Mouse (Mus musculus): ENCODE data around the gene Serpina1e.
"Not testable (repeated sequence)": the region's sequence is repeated elsewhere in the genome, so short reads cannot be mapped to it uniquely, and the experiment has no call there.

The Serpina1e gene

DNA sequence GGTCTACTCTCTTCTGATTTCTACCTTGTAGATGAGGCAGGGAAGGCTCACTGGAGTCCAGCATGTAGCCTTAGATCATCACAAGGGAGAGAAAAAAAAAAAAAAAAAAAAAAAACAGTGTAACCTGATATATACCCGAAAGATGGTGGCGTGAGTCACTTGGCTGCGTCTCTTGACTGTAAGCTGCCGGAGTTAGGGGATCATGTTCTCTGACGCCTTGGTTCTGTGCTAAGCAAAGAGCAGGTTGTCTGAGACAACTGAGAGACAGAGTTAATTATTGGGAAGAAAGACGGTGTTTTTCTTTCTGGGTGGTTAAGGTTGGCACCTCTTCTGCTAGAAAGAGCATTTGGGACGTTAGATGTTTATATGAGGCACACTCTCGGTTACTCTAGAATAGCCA is 4.1 kb upstream of the Serpina1e start:
- DNase-seq (ENCODE audit: low spot score), result no peak

DNA sequence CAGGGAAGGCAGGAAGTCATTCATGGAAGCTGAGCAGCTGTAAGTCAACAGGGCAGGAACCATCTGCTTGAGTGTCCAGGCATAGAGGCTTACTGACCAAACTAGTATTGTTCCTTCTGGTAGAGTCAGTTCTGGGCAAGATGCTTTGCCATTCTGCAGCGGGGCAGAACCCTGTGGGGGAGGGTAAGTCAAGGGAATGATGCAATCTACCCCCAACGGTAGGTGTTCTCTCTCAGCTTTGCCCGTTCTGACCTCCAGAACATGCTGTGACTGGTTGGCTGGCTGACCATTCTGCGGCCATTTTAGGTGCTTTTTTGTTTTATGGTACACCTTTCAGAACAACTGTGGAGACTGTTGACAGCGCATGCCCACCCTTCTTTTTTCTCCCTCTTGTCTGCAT is 3.6 kb upstream of the Serpina1e start:
- no peak for DNase-seq (ENCODE audit: low spot score)

DNA sequence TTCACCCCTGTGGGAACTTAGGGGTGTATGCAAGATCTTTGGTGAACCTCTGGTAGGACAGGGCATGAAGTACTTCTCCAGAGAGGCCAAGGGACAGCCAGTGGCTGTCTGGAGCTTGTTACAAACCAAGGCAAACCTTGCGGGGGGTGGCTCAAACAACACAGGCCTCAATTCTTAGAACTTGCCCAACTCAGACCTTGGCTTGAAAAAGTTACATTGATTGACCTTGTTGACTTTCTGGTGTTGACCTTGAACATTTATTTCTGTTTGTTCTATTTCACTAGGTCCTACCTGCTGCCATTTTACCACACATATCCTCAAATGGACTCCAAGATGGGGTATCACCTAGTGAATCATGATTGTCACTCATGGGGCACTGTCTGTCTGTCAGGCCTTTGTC is 2.9 kb upstream of the Serpina1e start:
- no peak for DNase-seq (ENCODE audit: low spot score)

DNA sequence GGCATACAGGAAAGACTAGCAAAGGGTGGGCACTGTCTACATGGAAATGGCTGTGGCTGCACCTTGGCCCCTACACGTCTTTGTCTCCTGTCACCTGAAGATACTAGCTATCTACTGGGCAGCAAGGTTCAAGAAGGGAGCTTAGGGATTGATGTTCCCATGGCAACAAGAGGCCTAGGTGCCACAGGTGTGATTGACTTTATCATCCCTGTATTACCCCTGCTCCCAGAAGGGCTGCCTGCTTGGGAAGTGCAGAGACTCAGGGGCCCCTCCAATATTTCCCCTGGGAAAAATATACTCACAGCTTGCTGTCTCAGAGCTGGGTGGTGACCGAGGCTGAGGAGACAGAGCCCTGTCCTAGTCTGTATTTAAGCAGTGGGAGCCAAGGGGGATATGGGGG is 2.2 kb downstream of the Serpina1e start:
- not testable (repeated sequence) for DNase-seq (ENCODE audit: low spot score)

DNA sequence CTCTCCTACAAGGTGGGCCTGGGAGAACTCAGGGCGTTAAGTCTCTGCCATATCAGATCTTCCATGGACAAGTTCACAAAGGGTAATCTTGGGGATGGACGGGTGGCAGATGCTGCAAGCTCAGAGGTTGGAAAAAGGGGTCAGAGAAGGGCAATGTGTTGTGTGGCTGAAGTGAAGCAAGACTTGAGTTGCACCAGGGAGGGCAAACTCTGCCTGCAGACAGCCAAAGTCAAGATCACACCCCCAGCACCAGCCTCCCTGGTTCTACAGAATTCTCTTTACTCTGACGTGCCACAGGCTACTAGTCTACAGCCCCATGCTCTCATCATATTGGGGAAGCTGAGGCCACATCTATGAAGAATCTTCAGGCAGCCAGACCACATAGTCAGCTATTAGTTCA is 5.8 kb downstream of the Serpina1e start:
- not testable (repeated sequence) for DNase-seq (ENCODE audit: low spot score)

DNA sequence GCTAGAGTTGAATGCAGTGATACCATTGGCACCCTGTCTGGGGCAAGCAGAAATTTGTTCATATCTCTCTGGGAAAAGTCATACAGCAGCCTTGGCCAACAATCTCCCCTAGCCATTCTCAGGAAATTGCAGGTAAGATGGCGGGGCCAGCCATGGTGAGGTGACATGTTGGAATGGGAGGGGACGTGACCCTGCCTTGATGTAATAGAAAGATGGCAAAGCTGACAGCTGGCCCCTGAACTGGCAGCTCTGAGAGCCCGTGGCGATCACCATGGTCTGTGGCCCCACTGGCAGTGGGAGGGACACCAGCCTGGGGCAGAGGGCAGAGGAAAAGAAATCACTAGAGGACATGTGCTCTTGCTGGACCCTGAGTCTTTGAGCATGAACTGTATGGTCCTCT is 12.5 kb downstream of the Serpina1e start:
- no peak for DNase-seq (ENCODE audit: low spot score)

DNA sequence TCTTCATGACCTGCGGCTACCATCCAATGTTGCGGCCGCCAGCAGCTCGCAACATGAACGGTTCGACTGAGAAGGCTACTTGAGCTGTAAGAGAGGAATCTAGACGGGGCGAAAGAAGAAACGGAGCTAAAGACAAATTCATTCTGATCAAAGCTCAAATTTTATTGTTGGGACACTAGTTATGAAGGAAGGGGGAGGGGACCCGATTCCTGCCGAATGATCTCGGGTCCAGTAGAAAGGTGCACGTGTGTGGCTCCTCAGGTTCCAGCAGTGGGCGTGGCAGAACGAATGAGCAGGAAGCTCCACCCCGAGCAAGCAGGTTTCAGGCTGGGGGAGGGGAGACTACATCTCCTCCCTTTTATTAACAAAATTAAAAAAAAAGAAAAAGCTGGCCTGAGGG is 49.6 kb downstream of the Serpina1e start:
- not testable (repeated sequence) for DNase-seq (ENCODE audit: low spot score)

DNA sequence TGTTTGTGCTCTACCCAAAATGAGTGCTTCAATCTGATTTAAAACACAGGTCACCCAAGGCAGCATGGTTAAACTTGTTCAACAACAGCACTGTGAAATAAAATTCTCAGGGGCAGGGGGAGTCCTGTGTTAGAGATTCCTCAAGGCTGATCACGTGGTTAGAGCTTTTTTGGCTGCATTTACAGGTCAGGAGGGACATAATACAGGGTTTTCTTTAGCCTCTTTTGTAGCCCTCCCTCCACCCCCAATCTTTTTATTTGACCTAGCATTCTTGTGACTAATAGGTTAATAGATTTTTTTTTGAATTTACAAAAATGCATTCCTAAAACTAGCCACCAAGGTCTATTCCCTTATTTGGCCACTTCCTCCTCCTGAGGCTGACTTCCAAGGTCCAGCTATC is 51.0 kb downstream of the Serpina1e start:
- not testable (repeated sequence) for DNase-seq (ENCODE audit: low spot score)

DNA sequence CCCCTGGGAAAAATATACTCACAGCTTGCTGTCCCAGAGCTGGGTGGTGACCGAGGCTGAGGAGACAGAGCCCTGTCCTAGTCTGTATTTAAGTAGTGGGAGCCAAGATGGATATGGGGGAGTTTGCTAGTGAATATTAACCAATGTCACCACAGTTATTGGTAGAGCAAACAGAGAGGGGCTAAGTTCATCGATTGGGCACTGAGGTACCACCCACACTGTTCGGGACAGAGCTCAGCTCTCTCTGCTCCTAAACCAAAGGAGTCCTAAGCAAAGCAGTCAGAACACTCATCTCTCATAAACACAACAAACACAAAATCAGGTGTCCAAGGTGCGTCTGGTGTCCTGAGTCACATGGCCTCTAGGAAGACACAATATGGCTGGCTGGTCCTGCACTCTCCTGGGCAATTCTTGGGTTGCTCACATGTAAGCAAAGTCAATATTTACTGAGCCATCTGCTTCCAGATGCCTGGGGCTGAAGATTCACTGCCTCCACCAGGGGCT is 53.9 kb downstream of the Serpina1e start, which contains the start of gene Serpina1c:
TSS of gene Serpina1c (minus strand) at position 51 of the 504 bp plus-strand sequence.
- DNase-seq (ENCODE audit: low spot score), result not testable (repeated sequence)

DNA sequence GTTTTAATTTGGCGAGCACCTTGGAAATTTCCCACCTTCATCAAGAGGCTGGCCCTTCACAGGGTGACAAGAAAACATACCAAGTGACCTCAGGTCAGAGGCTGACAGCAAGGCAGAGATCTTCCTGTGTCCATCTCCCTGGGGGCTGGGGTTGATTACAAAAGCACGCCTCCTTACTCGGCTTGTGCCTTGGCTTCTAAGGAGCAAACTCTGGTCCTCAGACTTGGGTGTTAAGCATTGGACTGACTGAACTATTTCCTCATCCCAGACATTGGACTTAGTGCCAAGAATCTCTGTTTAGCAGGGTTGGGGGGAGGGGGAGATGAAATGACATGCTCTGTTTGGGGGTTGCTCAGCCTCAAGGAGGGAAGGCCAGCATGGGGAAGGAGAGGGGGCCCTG is 56.8 kb downstream of the Serpina1e start:
- not testable (repeated sequence) for DNase-seq (ENCODE audit: low spot score)

Measured in c-Kit-positive CD71-positive TER-119-positive erythroid progenitor cells, embryonic 14.5 days (primary cell).